Mouse (Mus musculus): Measurements from ENCODE around the gene Ppp1r35.
A peak's percentile ranks its signal among the peaks of the same experiment; 100 is the strongest.

The Ppp1r35 gene

GRCm38 (mm10) chr5:137751988-137752387 lies 26.7 kb upstream of the Ppp1r35 start:
- DNase-seq: no peak

DNA sequence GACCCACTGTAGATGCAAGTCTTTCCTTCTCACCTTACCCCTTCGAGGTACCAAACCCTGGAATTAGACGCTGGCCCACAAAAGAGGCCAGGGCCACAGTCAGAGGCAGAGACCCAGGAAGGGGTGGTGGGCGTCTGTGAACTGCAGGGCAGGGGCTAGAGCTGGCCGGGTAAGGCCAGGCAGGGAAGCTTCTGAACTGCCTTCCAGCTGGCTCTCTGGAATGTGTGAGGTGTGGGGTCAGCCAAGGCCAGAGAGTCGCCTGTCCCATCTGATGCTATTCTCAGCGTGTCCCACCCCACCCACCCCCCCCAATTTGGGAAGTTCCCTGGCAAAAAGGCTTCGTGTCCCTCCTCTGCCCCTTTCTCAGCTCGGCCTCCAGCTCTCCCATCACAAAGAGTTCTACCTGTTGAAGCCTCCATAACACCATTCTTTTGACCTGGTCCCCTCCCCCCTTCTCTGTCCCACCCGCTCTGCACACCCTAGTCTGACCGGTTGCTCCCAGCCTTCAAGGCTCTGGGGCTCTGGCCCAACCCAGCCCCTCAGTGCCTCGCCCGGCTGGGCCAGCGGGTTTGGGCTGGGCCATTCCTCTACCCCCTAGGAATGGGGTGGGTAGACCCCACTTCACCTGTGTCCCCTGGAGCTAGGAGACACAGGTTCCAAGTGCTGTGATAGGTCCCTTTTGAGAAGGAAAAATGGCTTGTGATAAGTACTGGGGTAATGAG lies 25.4 kb upstream of the Ppp1r35 start:
- DNase-seq: no peak

DNA sequence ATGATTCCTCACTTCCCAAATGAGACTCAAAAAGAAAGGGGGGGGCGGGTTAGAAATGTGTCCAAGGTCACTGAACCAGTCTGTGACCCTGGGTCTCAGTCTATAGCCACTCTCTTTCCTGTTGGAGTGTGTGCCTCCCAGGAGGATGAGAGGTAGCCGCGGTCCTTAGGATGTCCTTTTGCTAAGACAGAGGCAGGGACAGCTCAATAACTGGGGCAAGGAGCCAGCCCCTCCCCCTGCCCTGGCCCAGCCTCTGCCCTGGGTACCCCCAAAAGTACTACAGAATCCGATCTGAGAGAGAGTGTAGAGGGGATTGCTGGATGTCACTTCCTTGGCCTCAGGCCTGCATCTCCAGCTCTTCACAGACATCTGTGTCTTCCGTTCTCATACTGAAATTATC lies 23.2 kb upstream of the Ppp1r35 start:
- no peak for DNase-seq

DNA sequence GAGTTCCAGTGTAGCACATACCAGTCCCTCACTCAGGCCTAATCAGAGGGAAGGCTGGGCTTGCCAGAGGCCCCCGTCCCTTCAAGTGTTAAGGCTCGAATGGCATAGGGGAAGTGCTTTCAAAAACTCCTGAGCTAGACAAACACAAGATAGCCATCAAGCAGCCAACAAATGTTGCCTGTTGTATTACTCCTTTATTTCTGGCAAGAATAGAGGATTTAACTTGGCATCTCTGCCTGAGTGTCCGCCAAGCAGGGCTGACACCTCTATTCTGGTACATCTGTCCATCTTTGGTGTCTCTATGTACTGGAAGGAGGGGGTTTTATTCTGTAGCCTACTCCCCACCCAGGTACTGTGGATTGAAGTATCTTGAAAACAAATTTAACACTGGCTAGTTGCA lies 22.5 kb upstream of the Ppp1r35 start:
- no peak for DNase-seq

DNA sequence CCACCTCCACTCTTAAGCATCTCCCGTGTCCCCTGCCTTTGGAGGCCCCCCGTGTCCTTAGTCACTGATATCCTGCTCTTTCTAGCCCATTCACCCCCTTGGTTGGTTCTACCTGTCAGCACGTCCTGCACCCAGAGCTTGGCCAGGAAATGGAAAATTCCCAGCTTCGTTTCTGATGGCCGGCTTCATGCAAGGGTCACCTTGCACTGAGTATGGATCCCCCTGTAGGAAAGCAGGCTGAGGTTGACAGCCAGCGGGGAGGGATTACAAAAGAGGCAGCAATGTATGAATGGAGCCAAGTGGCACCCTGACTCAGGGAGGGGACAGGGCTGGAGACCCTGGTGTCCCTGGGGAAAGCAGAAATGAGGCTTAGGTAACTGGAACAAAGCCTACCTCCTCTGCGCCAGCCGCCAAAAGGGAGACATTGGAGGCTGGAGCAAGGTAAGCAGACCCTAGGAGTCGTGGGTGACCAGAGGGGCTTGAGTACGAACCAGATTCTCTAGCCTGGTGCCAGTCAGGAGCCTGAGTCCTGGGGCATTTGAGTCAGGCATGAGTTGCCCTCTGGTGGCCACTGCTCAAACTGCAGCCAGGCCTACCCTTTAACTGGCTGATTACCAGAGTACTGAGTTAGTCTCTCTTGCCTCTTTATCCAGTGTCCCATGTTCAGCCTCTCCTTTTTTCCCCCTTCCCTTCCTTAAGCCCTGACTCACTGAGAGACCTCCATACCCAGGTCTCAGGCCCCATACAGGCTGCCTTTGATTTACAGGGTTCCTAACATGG lies 21.6 kb upstream of the Ppp1r35 start:
- DNase-seq: peak; percentile 82

GRCm38 (mm10) chr5:137757887-137758286 lies 20.8 kb upstream of the Ppp1r35 start:
- peak; percentile 83 for DNase-seq

DNA sequence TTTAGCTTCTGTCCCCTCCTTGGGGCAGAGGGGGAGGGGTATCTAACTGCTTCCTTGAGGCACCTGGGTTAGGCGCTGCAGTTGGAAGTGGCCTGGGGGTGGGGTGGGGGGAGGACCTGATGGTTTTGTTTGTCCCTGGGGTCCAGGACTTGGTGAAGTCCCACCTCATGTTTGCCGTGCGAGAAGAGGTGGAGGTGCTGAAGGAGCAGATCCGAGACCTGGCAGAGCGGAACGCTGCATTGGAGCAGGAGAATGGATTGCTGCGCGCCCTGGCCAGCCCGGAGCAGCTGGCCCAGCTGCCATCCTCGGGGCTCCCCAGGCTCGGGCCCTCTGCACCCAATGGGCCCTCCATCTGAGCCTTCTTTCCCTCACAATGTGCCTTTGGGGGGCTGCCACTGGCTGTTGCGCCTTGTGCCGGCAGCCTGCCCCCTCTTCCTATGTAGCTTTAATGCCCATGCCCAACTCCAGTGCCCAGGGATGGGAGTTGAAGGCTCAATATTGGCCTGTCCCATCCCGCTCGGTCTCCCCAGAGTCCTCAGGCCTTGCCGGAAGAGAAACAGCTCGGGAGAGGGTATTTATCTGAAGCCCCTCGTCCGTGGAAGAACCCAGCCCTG lies 19.6 kb upstream of the Ppp1r35 start:
- DNase-seq: no peak

GRCm38 (mm10) chr5:137759971-137760412 lies 18.7 kb upstream of the Ppp1r35 start:
- DNase-seq: peak; percentile 92

- no peak for DNase-seq
Measured at GRCm38 (mm10) chr5:137764609-137765340, 13.9 kb upstream of the Ppp1r35 start.

DNA sequence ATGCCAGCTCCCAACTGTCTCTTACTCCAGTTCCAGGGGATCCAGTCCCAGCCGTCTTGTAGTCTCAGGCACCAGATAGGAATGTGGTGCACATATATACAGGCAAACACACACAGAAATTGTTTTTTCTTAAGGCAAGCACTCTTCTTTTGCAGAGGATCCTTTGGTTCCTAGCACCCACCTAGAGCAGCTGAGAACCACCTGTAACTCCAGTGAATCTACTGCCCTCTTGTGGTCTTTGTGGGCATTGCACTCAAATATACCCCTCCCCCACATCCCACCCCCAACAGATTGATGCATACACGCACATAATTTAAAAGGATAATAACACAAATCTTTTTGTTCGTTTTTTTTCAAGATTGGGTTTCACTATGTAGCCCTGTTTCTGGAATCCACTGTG lies 12.4 kb upstream of the Ppp1r35 start:
- no peak for DNase-seq

GRCm38 (mm10) chr5:137768475-137768874 lies 10.2 kb upstream of the Ppp1r35 start:
- no peak for DNase-seq

DNA sequence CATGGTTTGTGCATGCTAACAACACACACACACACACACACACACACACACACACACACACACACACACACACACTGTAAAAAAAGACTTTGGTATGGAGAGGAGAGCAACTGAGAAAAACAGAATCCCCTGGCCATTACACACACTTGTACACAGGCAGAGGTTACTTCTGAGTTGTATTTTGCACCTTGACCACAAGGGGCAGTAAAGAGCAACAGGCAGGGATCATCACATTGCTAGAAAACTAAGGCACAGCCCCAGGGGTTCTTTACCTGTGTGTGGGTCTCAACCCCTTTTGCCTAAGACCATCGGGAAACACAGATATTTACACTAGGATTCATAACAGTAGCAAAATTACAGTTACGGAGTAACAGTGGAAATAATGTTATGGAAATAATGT lies 7.9 kb upstream of the Ppp1r35 start:
- DNase-seq: no peak

DNA sequence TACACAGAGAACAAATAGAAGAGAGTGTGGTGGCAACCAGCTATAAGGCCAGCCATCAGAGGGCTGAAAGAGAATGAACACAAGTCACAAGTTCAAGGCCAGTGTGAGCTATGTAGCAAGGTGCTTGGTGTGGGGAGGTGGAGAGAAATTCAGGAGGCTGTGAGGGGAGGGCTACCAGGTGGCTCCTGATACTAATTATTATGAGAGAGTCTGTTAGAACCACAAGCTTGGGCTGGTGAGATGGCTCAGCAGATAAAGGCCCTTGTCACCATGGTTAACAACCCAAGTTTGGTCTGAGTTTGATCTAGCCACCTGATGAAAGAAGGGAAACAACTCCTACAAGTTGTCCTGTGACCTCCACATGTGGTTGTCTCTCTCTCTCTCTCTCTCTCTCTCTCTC lies 5.9 kb upstream of the Ppp1r35 start:
- DNase-seq: no peak

- DNase-seq: no peak
Measured at GRCm38 (mm10) chr5:137775587-137776290, 2.9 kb upstream of the Ppp1r35 start.

DNA sequence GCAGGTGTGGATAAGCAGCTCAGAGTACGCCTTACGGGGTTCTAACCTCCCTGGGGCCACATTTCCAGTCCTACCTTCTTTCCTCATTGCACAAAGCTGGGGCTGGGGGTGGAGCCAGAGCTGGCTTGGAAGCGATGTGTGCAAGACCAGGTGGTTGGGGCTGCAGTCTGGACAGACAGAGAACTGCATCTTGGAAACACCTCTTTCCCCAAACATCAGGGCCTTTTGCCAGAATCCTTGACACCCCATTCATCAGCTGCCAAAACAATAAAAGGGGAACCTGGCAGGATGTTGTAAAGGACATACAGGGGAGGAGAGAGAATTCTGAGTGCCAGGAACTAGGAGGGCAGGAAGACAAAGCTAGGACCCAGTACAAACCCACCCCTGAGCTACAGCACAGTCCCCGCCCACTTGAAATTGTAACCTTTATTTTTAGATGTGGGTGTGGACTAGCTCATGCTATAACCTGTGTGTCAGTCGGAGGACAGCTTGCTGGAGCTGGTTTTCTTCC lies 2.2 kb upstream of the Ppp1r35 start:
- peak; percentile 62 for DNase-seq

DNA sequence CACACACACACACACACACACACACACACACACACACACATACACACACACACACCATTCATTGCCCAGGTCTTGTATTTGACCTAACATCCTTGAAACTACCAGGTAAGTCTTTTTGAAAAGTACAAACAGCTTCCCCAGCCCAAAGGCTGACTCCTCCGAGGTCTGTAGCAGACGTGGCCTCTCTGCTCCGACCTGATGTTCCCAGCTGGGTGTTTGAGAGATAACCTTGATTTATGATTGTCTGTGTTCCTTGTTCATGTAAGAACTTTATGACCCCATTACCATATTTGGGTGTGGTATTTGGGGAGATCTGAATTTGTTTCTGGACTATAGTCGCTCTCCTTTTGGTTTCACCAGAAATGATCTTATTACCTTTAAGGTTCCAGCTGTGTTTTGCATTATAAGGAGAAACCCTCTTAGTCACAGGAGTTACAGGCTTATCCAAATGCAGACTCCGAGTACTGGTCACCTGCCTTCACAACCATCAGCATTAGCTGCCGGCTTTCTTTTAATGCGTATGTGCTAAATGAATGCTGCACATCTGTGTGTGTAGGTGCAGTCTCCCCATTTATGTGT lies 1.3 kb upstream of the Ppp1r35 start:
- no peak for DNase-seq

- DNase-seq: peak; percentile 67
Measured at GRCm38 (mm10) chr5:137779053-137779933, 644 bp downstream of the Ppp1r35 start.

GRCm38 (mm10) chr5:137781661-137782060 lies 3.0 kb downstream of the Ppp1r35 start:
- no peak for DNase-seq

DNA sequence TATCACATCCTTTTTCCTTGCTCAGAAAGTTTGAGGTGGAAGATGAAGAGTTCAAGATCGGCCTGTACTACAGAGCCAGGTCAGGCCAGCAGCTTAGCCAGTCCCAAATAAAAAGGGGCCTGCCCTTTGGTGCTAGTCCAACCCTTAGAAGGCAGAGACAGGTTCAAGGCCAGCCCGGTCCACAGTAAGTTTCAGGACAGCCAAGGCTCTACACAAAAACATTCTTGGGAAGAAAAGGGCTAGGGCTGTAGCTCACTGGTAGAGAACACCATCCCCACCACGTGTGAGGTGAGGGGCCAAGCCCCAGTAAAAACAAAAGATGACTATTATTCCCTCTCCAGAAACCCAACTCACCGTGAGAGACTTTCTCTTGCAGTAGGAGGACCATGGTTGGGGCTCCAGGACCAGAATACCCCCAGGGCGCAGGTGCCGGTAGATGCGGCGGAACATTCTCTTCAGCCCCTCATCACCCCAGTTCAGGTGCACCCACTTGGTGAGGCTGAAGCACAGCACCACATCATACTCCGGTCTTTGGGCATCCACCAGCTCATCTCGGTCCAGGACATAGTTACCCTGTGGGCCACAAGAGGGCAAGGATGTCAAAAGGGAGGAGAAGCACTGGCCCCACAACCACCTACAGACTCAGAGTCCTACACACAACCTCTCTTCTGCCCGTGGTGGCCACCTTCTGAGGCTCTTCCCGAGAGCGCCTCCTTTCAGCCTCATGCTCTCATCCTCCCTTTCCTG lies 4.3 kb downstream of the Ppp1r35 start:
- peak; percentile 46 for DNase-seq

GRCm38 (mm10) chr5:137783901-137784540 lies 5.4 kb downstream of the Ppp1r35 start:
- no peak for DNase-seq

Measured in cerebellum, adult 11-12 months (tissue).